Mouse (Mus musculus) MEL (cell line): Measurements from ENCODE around the gene Tnfaip2.

ENCODE experiments used
- CTCF ChIP-seq, 3 experiments: IDR thresholded peaks in 2 of 3; conservative IDR thresholded peaks in 1 of 3; 2 replicates each; pipeline ENCODE4 v1.5.1; 2011 to 2012; ENCODE audit warnings: low read length in 3 of 3, low read depth in 2 of 3, mild to moderate bottlenecking in 2 of 3, improper control_type of control experiment in 1 of 3, inconsistent platforms in 1 of 3, mixed read lengths in 1 of 3, moderate library complexity in 1 of 3; ENCODE audit not compliant: control insufficient read depth in 1 of 3, insufficient read depth in 1 of 3, poor library complexity in 1 of 3, severe bottlenecking in 1 of 3
- ETS1 ChIP-seq: IDR thresholded peaks from 2 replicates; pipeline ENCODE4 v1.6.1; 2012; ENCODE audit warnings: low read depth, mild to moderate bottlenecking, inconsistent platforms, low read length, improper control_type of control experiment, moderate library complexity
- GABPA ChIP-seq: IDR thresholded peaks from 2 replicates; pipeline ENCODE4 v1.6.1; 2012; ENCODE audit warnings: low read depth, mild to moderate bottlenecking, inconsistent platforms, low read length, improper control_type of control experiment, moderate library complexity
- HCFC1 ChIP-seq: IDR thresholded peaks from 2 replicates; pipeline ENCODE4 v1.6.1; 2012; ENCODE audit warnings: low read depth, mild to moderate bottlenecking, inconsistent platforms, low read length, improper control_type of control experiment, moderate library complexity
- JUND ChIP-seq: IDR thresholded peaks from 2 replicates; pipeline ENCODE4 v1.6.1; 2011; ENCODE audit warnings: low read depth, mild to moderate bottlenecking, improper control_type of control experiment, low read length
- MAZ ChIP-seq: IDR thresholded peaks from 2 replicates; pipeline ENCODE4 v1.6.1; 2012; ENCODE audit warnings: low read depth, mild to moderate bottlenecking, inconsistent platforms, low read length, improper control_type of control experiment
- NRF1 ChIP-seq: IDR thresholded peaks from 2 replicates; pipeline ENCODE4 v1.6.1; 2014; ENCODE audit warnings: low read depth, mild to moderate bottlenecking, inconsistent platforms, low read length, improper control_type of control experiment, moderate library complexity; ENCODE audit not compliant: poor library complexity, insufficient read depth, severe bottlenecking
- POLR2A ChIP-seq, 2 experiments: IDR thresholded peaks; 2 replicates each; pipeline ENCODE4 v1.6.1; 2011 to 2012; ENCODE audit warnings: low read length in 2 of 2, mild to moderate bottlenecking in 2 of 2, control low read depth in 1 of 2, improper control_type of control experiment in 1 of 2, low read depth in 1 of 2, moderate library complexity in 1 of 2; ENCODE audit not compliant: control insufficient read depth in 1 of 2, insufficient read depth in 1 of 2, poor library complexity in 1 of 2
- USF1 ChIP-seq: IDR thresholded peaks from 2 replicates; pipeline ENCODE4 v1.6.1; 2014; ENCODE audit warnings: low read depth, mild to moderate bottlenecking, inconsistent platforms, low read length, improper control_type of control experiment, moderate library complexity
- ZKSCAN1 ChIP-seq: IDR thresholded peaks from 2 replicates; pipeline ENCODE4 v1.6.1; 2012; ENCODE audit warnings: low read depth, mild to moderate bottlenecking, inconsistent platforms, low read length, improper control_type of control experiment, moderate library complexity

DNA sequence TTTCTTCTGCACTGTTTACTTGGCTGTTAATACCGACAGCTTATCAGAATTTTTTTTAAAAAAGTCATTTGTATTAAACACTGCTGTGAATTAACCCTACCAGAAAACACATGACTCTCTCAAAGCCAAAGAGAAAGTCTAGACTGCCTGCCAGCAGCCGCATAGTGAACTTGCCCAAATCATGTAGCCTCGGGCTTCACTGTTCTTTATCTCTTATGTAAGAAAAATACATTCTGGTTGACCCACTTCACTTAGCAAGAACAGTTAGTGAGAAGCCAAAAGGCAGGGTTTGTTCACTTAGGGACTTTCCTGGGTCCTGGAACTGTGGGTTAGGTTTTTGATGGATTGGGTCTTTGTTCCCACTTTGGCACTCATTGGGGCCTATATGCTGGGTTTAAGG is 29.5 kb downstream of the Tnfaip2 start:
- no peak for TF ChIP-seq NRF1
- TF ChIP-seq MAZ, result no peak
- TF ChIP-seq POLR2A (IDR thresholded peaks at IDR 0.05; ENCODE audit: control insufficient read depth in 1 of 2, insufficient read depth in 1 of 2, low read depth in 1 of 2, low read length in 2 of 2, poor library complexity in 1 of 2), result no peak
- TF ChIP-seq JUND, result no peak
- TF ChIP-seq ZKSCAN1, result no peak
- TF ChIP-seq ETS1, result no peak
- no peak for TF ChIP-seq CTCF (IDR thresholded peaks at IDR 0.05 in 2 of 3, conservative IDR thresholded peaks at IDR 0.05 in 1 of 3; ENCODE audit: control insufficient read depth in 1 of 3, insufficient read depth in 1 of 3, low read depth in 2 of 3, low read length in 3 of 3, poor library complexity in 1 of 3, severe bottlenecking in 1 of 3)
- no peak for TF ChIP-seq USF1
- TF ChIP-seq GABPA, result no peak
- TF ChIP-seq HCFC1, result no peak
